Mouse (Mus musculus) myocyte (in vitro differentiated cells): ENCODE data around the gene Timm13.

Source experiments
- CEBPB ChIP-seq: IDR thresholded peaks from 2 replicates; pipeline ENCODE4 v1.6.1; 2011; ENCODE audit warnings: mild to moderate bottlenecking, moderate library complexity; ENCODE audit not compliant: poor library complexity, insufficient read depth, severe bottlenecking
- MAX ChIP-seq: IDR thresholded peaks from one replicate; pipeline ENCODE4 v1.6.1; 2011; ENCODE audit warnings: low read depth, mild to moderate bottlenecking, control low read depth
- POLR2A ChIP-seq: IDR thresholded peaks from one replicate; pipeline ENCODE4 v1.6.1; 2011; ENCODE audit warnings: low read depth, mild to moderate bottlenecking, control low read depth, moderate library complexity; ENCODE audit not compliant: insufficient read length
- TCF12 ChIP-seq: IDR thresholded peaks from one replicate; pipeline ENCODE4 v1.6.1; 2011; ENCODE audit warnings: mild to moderate bottlenecking, control low read depth; ENCODE audit not compliant: poor library complexity, insufficient read depth, severe bottlenecking

- no peak for TF ChIP-seq TCF12
- no peak for TF ChIP-seq CEBPB
- no peak for TF ChIP-seq POLR2A
- TF ChIP-seq MAX, result no peak
These were observed 43.5 kb upstream of the Timm13 start for GRCm38 (mm10) chr10:80944231-80944630.
